Mouse (Mus musculus): ENCODE data around the gene Myo16. TPM values are rescaled to one million over a fixed set of nuclear protein-coding genes. Genes with fewer than 3 reads are reported as not detected.
A peak's percentile ranks its signal among the peaks of the same experiment; 100 is the strongest.

Myo16 gene
- polyA plus RNA-seq, 1 experiment, result not detected

DNA sequence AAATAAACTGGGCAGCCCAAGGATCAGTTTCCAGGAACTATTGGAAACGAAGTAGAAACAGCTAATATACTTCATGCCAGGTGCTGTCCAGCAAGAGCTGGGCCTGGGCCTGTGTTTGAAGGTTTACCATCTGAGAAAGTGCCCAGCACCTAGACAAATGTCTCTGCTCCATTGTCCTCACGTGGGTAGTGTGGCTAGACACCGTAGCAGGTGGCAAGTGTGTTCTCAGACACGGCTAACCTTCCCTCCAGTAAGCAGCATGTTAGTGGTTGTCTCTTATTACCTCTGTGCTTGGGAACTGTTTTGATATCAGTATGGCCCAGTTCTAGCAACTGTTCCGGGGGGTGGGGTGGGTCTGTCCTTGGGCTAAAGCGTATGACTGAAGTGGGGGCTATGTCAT is 478.9 kb downstream of the Myo16 start:
- Histone ChIP-seq H3K27me3 (replicated peaks) (peaks cover 19% of the 10 kb centered on the region), H3K36me3 (replicated peaks; ENCODE audit: low read length) (no peaks in the 10 kb centered on the region), H3K4me3 (replicated peaks) (no peak overlapping the region), H3K9me3 (no peaks in the 10 kb centered on the region), H3K4me1 (peaks cover 9% of the 10 kb centered on the region; the same call in 1 of the 2 replicates)
- TF ChIP-seq GATA1 (IDR thresholded peaks at IDR 0.05; ENCODE audit: borderline replicate concordance, low read length), result no peak

DNA sequence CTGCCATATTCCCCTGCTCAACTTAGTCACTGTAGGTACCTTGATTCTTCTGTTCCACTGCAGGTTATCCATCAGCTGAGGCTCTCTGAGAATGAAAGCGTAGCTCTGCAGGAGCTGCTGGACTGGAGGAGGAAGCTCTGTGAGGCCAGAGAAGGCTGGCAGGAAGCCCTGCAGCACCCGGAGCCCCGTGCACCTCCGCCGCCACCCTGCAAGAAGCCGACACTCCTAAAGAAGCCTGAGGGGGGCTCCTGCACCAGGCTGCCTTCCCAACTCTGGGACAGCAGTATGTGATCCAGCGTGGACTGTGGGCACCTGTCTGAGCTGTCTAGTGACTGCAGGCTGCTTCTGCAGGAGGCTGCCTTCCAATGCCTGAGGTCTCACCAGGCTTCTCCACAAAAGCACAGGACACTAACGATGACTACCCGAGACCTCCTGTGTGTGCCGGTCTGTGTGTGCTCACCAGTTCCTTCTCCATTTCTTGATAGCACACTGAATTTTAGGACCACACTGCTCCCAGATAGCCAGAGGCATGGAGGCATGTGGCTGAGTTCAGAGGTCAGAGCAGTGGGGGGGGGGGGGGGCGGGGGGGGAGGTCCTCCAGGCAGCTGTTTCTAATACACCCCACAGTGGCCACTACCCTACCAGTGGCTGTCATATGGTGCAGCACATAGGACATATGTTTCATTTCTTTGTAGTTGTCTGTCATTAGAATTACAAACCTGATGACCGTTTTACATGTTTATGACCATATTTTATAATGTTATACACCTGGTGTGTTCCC is 479.8 kb downstream of the Myo16 start:
- Histone ChIP-seq H3K9me3 (no peaks in the 10 kb centered on the region), H3K4me1 (peaks cover 9% of the 10 kb centered on the region; the same call in 1 of the 2 replicates), H3K36me3 (replicated peaks; ENCODE audit: low read length) (no peaks in the 10 kb centered on the region), H3K27me3 (replicated peaks) (peaks cover 18% of the 10 kb centered on the region), H3K4me3 (replicated peaks) (peak overlapping the region; percentile 71)
- no peak for TF ChIP-seq FLI1 (IDR thresholded peaks at IDR 0.05; ENCODE audit: low read length)
- TF ChIP-seq GATA1 (IDR thresholded peaks at IDR 0.05; ENCODE audit: borderline replicate concordance, low read length), result no peak

DNA sequence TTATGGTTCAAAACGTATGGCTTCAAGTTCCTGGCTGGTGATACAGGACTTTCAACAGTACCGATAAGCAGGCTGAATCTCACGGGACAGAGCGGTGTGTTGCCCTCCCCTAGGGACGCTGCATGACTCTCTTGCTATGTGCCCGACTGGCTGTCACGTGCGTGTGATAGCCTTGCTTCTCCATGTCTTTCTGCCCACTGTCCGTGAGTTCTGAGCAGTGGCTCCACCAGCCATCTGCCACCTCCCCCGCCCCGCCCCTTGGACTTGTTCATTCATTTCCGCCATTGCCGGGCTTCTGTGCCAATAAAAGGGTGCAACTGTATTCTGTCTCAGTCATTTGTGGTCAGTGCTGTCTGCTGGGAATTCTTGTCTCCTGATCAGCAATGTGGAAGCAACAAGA is 480.7 kb downstream of the Myo16 start:
- Histone ChIP-seq H3K4me1 (peaks cover 9% of the 10 kb centered on the region; the same call in 1 of the 2 replicates), H3K27me3 (replicated peaks) (peaks cover 19% of the 10 kb centered on the region), H3K9me3 (no peaks in the 10 kb centered on the region), H3K4me3 (replicated peaks) (peak overlapping the region; percentile 15), H3K36me3 (replicated peaks; ENCODE audit: low read length) (no peaks in the 10 kb centered on the region)
- no peak for TF ChIP-seq GATA1 (IDR thresholded peaks at IDR 0.05; ENCODE audit: borderline replicate concordance, low read length)
- TF ChIP-seq FLI1 (IDR thresholded peaks at IDR 0.05; ENCODE audit: low read length), result no peak

DNA sequence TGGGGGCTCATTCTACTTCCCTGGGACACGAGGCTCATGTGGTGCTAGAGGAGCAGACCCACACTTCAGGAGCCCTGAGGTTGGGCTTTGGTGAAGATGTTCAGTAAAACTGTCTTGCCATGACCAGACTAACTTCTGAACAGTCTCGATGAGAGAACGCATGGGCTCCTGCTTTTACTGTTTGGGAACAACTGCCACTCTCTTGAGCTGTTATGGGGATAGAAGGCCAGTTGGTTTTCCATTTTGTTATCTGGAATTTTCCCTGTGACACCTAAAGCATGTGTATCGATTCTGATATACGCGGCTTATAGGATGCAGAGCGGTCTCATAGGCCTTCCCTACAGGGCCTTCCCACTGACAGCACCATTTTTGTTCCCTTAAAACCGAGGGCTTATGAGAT is 485.2 kb downstream of the Myo16 start:
- TF ChIP-seq GATA1 (IDR thresholded peaks at IDR 0.05; ENCODE audit: borderline replicate concordance, low read length), result no peak
- no peak for TF ChIP-seq FLI1 (IDR thresholded peaks at IDR 0.05; ENCODE audit: low read length)
- Histone ChIP-seq H3K36me3 (replicated peaks; ENCODE audit: low read length) (no peaks in the 10 kb centered on the region), H3K27me3 (replicated peaks) (peaks cover 18% of the 10 kb centered on the region), H3K4me3 (replicated peaks) (no peak overlapping the region), H3K4me1 (0 out of 2 replicates have a peak, but pooled peaks cover 3% of the 10 kb centered on the region), H3K9me3 (no peaks in the 10 kb centered on the region)

DNA sequence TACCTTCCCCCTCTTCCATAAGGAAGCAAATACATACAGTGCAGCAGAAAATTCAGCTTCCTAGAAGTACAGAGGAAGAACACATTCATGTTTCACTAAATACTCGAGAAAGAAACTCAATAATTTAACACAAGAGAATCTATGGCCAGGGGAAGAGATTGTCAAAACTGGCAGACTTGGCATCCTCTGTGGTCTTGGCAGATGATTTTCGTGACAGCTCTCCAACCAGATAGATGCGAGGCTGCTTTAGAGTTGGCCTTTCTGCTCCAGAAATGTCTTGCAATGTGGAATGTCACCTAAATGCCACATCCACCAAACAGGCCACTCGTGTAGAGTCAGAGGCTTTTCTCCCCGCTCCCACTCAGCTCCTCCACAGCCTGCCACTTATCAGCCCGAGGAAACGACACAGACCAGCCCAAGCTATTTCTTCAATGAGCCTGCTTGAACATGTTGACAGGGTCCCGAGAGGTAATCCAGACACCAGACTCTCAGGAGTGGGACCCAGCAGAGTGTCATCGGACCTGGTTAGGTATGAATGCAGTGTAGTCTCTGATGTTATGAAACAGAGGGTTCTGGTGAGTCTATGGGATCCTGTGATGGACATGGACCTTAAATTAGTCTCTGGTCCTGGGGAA is 486.6 kb downstream of the Myo16 start:
- H3K4me1 ChIP-seq, result no peaks in the 10 kb centered on the region
- no peaks in the 10 kb centered on the region for H3K9me3 ChIP-seq
- TF ChIP-seq GATA1 (IDR thresholded peaks at IDR 0.05; ENCODE audit: borderline replicate concordance, low read length), result no peak
- H3K36me3 ChIP-seq (replicated peaks; ENCODE audit: low read length), result no peaks in the 10 kb centered on the region
- peaks cover 14% of the 10 kb centered on the region for H3K27me3 ChIP-seq (replicated peaks)
- no peak overlapping the region for H3K4me3 ChIP-seq (replicated peaks)

DNA sequence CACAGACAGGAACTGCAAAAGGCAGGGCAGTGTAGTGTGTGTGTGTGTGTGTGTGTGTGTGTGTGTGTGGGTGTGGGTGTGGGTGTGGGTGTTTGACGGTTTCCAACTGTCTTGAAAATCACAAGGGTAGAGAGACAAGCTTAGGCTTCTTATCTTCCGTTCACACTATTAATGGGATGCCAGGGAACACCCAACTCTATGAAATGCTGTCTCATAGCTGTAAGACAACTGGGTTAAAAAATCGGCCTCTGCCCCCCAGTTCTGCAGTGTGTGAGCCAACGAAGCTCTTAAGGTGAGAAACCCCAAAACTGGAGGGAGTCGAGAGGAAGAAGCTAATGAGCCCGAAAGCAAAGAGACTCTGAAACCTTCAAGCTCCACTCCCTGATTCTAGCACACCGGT is 487.1 kb downstream of the Myo16 start:
- Histone ChIP-seq H3K4me3 (replicated peaks) (no peak overlapping the region), H3K36me3 (replicated peaks; ENCODE audit: low read length) (no peaks in the 10 kb centered on the region), H3K9me3 (no peaks in the 10 kb centered on the region), H3K27me3 (replicated peaks) (peaks cover 15% of the 10 kb centered on the region), H3K4me1 (no peaks in the 10 kb centered on the region)
- TF ChIP-seq GATA1 (IDR thresholded peaks at IDR 0.05; ENCODE audit: borderline replicate concordance, low read length) (no peak), FLI1 (IDR thresholded peaks at IDR 0.05; ENCODE audit: low read length) (no peak)

DNA sequence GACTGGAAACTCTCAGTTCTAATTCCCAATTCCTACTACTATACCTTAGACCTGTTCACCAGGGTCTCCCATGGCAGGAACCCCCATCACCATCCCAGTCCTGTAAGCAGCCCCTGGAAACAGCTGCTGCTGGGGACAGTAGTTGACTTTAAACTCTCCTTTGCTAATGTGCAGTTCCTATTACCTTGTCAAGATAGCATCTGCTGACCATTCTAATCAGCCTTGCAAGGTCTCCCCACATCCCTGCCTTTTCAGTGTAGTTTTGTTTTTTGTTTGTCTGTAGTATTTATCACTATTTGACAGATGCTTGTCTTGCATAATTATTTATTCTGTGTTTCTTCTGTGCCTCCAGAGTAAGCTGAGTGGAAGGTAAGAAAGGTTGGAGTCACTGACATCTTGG is 487.6 kb downstream of the Myo16 start:
- TF ChIP-seq FLI1 (IDR thresholded peaks at IDR 0.05; ENCODE audit: low read length), result no peak
- TF ChIP-seq GATA1 (IDR thresholded peaks at IDR 0.05; ENCODE audit: borderline replicate concordance, low read length), result no peak
- H3K4me1 ChIP-seq, result no peaks in the 10 kb centered on the region
- no peak overlapping the region for H3K4me3 ChIP-seq (replicated peaks)
- H3K9me3 ChIP-seq, result no peaks in the 10 kb centered on the region
- peaks cover 16% of the 10 kb centered on the region for H3K27me3 ChIP-seq (replicated peaks)
- H3K36me3 ChIP-seq (replicated peaks; ENCODE audit: low read length), result no peaks in the 10 kb centered on the region

DNA sequence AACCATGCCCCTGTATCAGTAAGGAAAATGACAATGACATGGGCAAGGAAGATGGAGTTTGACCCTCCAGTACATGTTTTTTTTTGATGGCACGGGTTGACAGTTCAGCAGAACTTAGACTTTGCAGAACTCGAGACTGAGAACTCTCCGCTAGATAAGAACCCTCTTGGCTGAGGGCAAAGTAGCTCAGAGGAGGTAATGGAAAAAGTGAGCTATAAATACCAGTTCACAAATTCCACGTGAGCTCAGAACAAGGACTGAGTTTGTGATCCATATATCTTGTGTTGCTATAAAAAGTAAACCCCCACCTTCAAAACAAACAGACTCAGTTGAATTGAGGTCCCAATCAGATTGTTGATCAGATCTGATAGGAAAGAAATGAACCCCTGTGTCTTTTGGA is 489.5 kb downstream of the Myo16 start:
- Histone ChIP-seq H3K4me1 (no peaks in the 10 kb centered on the region), H3K27me3 (replicated peaks) (peaks cover 18% of the 10 kb centered on the region), H3K9me3 (no peaks in the 10 kb centered on the region), H3K4me3 (replicated peaks) (no peak overlapping the region), H3K36me3 (replicated peaks; ENCODE audit: low read length) (no peaks in the 10 kb centered on the region)
- TF ChIP-seq GATA1 (IDR thresholded peaks at IDR 0.05; ENCODE audit: borderline replicate concordance, low read length) (no peak), FLI1 (IDR thresholded peaks at IDR 0.05; ENCODE audit: low read length) (no peak)

DNA sequence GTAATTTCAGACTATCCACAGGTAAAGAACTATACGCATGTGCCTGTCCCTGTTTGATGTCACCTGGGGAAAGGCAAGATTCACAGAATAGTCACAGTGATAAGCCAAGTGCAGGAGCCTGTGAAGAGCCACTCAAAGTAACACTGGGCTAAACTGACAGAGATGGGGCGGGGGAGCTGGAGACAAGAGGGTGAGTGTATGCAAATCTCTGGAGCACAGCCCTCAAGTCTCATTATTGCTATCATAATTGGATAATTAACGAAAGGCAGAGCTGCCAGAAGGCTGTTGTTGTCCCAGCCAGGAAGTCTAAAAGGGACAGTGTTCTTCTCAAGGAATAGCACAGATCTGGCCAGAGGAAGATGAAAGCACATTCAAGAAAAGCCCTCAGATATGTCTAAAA is 490.8 kb downstream of the Myo16 start:
- TF ChIP-seq FLI1 (IDR thresholded peaks at IDR 0.05; ENCODE audit: low read length), result no peak
- no peak for TF ChIP-seq GATA1 (IDR thresholded peaks at IDR 0.05; ENCODE audit: borderline replicate concordance, low read length)
- Histone ChIP-seq H3K9me3 (no peaks in the 10 kb centered on the region), H3K4me1 (no peaks in the 10 kb centered on the region), H3K36me3 (replicated peaks; ENCODE audit: low read length) (no peaks in the 10 kb centered on the region), H3K27me3 (replicated peaks) (peaks cover 16% of the 10 kb centered on the region), H3K4me3 (replicated peaks) (no peak overlapping the region)

DNA sequence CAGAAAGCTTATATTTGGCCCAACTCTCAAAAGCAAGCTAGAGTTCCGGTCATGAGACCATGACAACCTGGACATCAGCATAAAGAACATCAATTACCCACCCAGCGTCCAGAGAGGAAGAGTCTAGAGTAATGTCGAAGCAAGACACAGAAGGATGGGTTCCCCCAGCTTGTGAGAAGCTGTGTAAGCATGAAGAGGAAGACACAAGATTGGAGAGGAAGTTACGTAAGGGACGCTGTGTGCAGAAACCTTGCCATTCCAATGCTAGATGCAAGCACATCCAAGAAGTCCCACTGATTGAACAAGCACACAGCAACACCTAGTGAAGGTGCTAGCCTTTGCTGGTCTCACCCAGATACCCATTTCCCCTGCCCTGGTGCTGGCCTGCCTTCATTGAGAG is 492.0 kb downstream of the Myo16 start:
- Histone ChIP-seq H3K36me3 (replicated peaks; ENCODE audit: low read length) (no peaks in the 10 kb centered on the region), H3K27me3 (replicated peaks) (peaks cover 11% of the 10 kb centered on the region), H3K9me3 (0 out of 2 replicates have a peak, but pooled peaks cover 4% of the 10 kb centered on the region), H3K4me1 (no peaks in the 10 kb centered on the region), H3K4me3 (replicated peaks) (no peak overlapping the region)
- TF ChIP-seq GATA1 (IDR thresholded peaks at IDR 0.05; ENCODE audit: borderline replicate concordance, low read length) (no peak), FLI1 (IDR thresholded peaks at IDR 0.05; ENCODE audit: low read length) (no peak)

Measured in megakaryocyte, embryonic 14.5 days (primary cell).